Mouse (Mus musculus) adrenal gland, postnatal 10 days (tissue): ENCODE results near the gene Gh. TPM values are rescaled to one million over a fixed set of nuclear protein-coding genes. Genes with fewer than 3 reads are reported as not detected.

Experiments used
- DNase-seq: peaks from one replicate; pipeline ENCODE4 v3.0.0; 2021; ENCODE audit warnings: mixed read lengths
- total RNA-seq, 2 experiments: library from RNA; stranded (reverse); gene quantifications; 2 replicates each; pipeline ENCODE4 v1.2.3; 2021

Gene Gh
- total RNA-seq, 2 experiments from 2014 or later: not detected

- no peak for DNase-seq
Observed at GRCm38 (mm10) chr11:106308162-106308561, 6.5 kb upstream of the Gh start.

- no peak for DNase-seq
Observed at GRCm38 (mm10) chr11:106307432-106307831, 5.8 kb upstream of the Gh start.

- DNase-seq: no peak
Observed at GRCm38 (mm10) chr11:106306758-106307157, 5.1 kb upstream of the Gh start.

- no peak for DNase-seq
Observed at GRCm38 (mm10) chr11:106306065-106306385, 4.4 kb upstream of the Gh start.

- no peak for DNase-seq
Observed at GRCm38 (mm10) chr11:106305348-106306064, 3.8 kb upstream of the Gh start.

GRCm38 (mm10) chr11:106302634-106303033 is 969 bp upstream of the Gh start:
- peak; percentile 77 for DNase-seq

GRCm38 (mm10) chr11:106291861-106292260 is 9.8 kb downstream of the Gh start:
- DNase-seq: no peak

GRCm38 (mm10) chr11:106290376-106290775 is 11.3 kb downstream of the Gh start:
- no peak for DNase-seq

GRCm38 (mm10) chr11:106289369-106289768 is 12.3 kb downstream of the Gh start:
- DNase-seq: peak; percentile 86

- no peak for DNase-seq
Observed at GRCm38 (mm10) chr11:106286987-106287386, 14.7 kb downstream of the Gh start.

- no peak for DNase-seq
Observed at GRCm38 (mm10) chr11:106286206-106286605, 15.5 kb downstream of the Gh start.

- DNase-seq: no peak
Observed at GRCm38 (mm10) chr11:106284126-106284525, 17.5 kb downstream of the Gh start.

GRCm38 (mm10) chr11:106283371-106283770 is 18.3 kb downstream of the Gh start:
- DNase-seq: no peak

- DNase-seq: no peak
Observed at GRCm38 (mm10) chr11:106282452-106282851, 19.2 kb downstream of the Gh start.

GRCm38 (mm10) chr11:106276454-106276853 is 25.2 kb downstream of the Gh start, which contains the start of gene Tcam1:
Gene Tcam1 (plus strand): TSS chr11:106276672.
- peak; percentile 96 for DNase-seq

GRCm38 (mm10) chr11:106274971-106275411 is 26.7 kb downstream of the Gh start:
- DNase-seq: peak; percentile 48

GRCm38 (mm10) chr11:106274374-106274773 is 27.3 kb downstream of the Gh start:
- no peak for DNase-seq

GRCm38 (mm10) chr11:106273811-106274210 is 27.9 kb downstream of the Gh start:
- DNase-seq: no peak

GRCm38 (mm10) chr11:106273311-106273684 is 28.4 kb downstream of the Gh start:
- DNase-seq: no peak

- DNase-seq: peak; percentile 99
Observed at GRCm38 (mm10) chr11:106272644-106273310, 28.9 kb downstream of the Gh start, which contains the start of gene Smarcd2. Gene Smarcd2 (minus strand): TSS chr11:106272972.

- peak; percentile 62 for DNase-seq
Observed at GRCm38 (mm10) chr11:106271794-106272643, 29.6 kb downstream of the Gh start.

GRCm38 (mm10) chr11:106271131-106271793 is 30.4 kb downstream of the Gh start:
- DNase-seq: peak; percentile 58
